Mouse (Mus musculus) kidney, adult 2 months (tissue): ENCODE measurements around the gene Trpv6.

Experiments
- CTCF ChIP-seq: fragments of 200-500 bp; conservative IDR thresholded peaks from 2 replicates; pipeline ENCODE4 v1.5.1; 2011; ENCODE audit warnings: low read depth, mild to moderate bottlenecking, control low read depth, low read length, moderate library complexity, mixed read lengths; ENCODE audit not compliant: insufficient read depth, insufficient read length
- POLR2A ChIP-seq: fragments of 200-500 bp; IDR thresholded peaks from one replicate; pipeline ENCODE4 v1.6.1; 2011; ENCODE audit warnings: low read depth, low read length, control low read depth

GRCm38 (mm10) chr6:41607637-41608036 lies 28.6 kb downstream of the Trpv6 start:
- TF ChIP-seq CTCF (no peak), POLR2A (no peak)
